ENCODE assay signal across 9 mouse cellular contexts in genomic region chr3:146326743-146327536, GRCm38 (mm10).
DNase-seq lines count a peak whose midpoint lies in the region; ATAC-seq lines count a peak whose summit lies in the region.
"Had no signal": no experiment of that assay in that cellular context is flagged by ENCODE, and none has a peak within 500 bp of the region (broad histone marks: within the 10 kb centered on the region; RNA-seq: fewer than 3 reads in every experiment).

No protein-coding gene starts in this region.

- no peak overlapping the region for H3K4me3 ChIP-seq in lung, embryonic 16.5 days (ENCODE audit: low read length)
- H3K4me3 ChIP-seq in forebrain, embryonic 15.5 days = no peak overlapping the region; the same call in 1 of the 2 replicates
- H3K4me3 ChIP-seq in limb, embryonic 11.5 days (ENCODE audit: low read depth, low read length) = no peak overlapping the region
- no peak overlapping the region for H3K4me3 ChIP-seq in neural tube, embryonic 14.5 days (ENCODE audit: low read depth, low read length)

- no peak overlapping the region for H3K9ac ChIP-seq in lung, embryonic 16.5 days (ENCODE audit: low read length)
- peak overlapping the region; percentile 55; the same call in 1 of the 2 replicates for H3K9ac ChIP-seq in forebrain, embryonic 15.5 days (replicated peaks)
- H3K9ac ChIP-seq in limb, embryonic 11.5 days (ENCODE audit: low read length) = no peak overlapping the region
- no peak overlapping the region for H3K9ac ChIP-seq in neural tube, embryonic 14.5 days (replicated peaks; ENCODE audit: low read depth, low read length)

- H3K4me1 ChIP-seq in lung, embryonic 16.5 days (replicated peaks; ENCODE audit: control insufficient read depth, insufficient read depth, low read length) = peaks cover 13% of the 10 kb centered on the region
- H3K4me1 ChIP-seq in forebrain, embryonic 15.5 days = peaks cover 17% of the 10 kb centered on the region
- H3K4me1 ChIP-seq in limb, embryonic 11.5 days (ENCODE audit: control insufficient read depth, insufficient read depth, low read length) = peaks cover 5% of the 10 kb centered on the region; the same call in 1 of the 2 replicates
- H3K4me1 ChIP-seq in neural tube, embryonic 14.5 days (ENCODE audit: control insufficient read depth, insufficient read depth, low read length) = peaks cover 3% of the 10 kb centered on the region; the same call in 1 of the 2 replicates

- H3K27ac ChIP-seq in lung, embryonic 16.5 days (ENCODE audit: low read length) = no peak overlapping the region
- H3K27ac ChIP-seq in forebrain, embryonic 15.5 days (replicated peaks) = peak overlapping the region; percentile 91; the same call in 1 of the 2 replicates
- no peak overlapping the region for H3K27ac ChIP-seq in limb, embryonic 11.5 days (replicated peaks; ENCODE audit: low read depth, low read length)
- H3K27ac ChIP-seq in neural tube, embryonic 14.5 days (ENCODE audit: low read depth, low read length) = peak overlapping the region; percentile 79

- DNase-seq in lung, adult 18-20 months = no peak
- no peak for DNase-seq in limb, embryonic 11.5 days (ENCODE audit: low spot score)
- no peak for DNase-seq in left cerebral cortex, adult 9 months (ENCODE audit: low spot score in 2 of 2)
- DNase-seq in thymus, postnatal 25 days = no peak
- no peak for DNase-seq in adrenal gland, postnatal 36 days

- no peaks in the 10 kb centered on the region for H3K9me3 ChIP-seq in lung, embryonic 16.5 days (ENCODE audit: control insufficient read depth, low read length)
- no peaks in the 10 kb centered on the region for H3K9me3 ChIP-seq in forebrain, embryonic 15.5 days
- H3K9me3 ChIP-seq in limb, embryonic 11.5 days (ENCODE audit: control insufficient read depth, low read length) = no peaks in the 10 kb centered on the region
- H3K9me3 ChIP-seq in neural tube, embryonic 14.5 days (ENCODE audit: control insufficient read depth, low read length) = no peaks in the 10 kb centered on the region

- ATAC-seq in lung, embryonic 16.5 days (ENCODE audit: low read depth) = no peak
- peak; percentile 27 for ATAC-seq in forebrain, embryonic 15.5 days (replicated peaks)
- ATAC-seq in limb, embryonic 11.5 days (ENCODE audit: insufficient number of reproducible peaks, low FRiP score, low TSS enrichment, low read depth) = no peak
- peak; percentile 24; the same call in 1 of the 2 replicates for ATAC-seq in neural tube, embryonic 14.5 days (ENCODE audit: low read depth)

- H3K4me2 ChIP-seq in lung, embryonic 16.5 days (ENCODE audit: low read depth, low read length) = peak overlapping the region; percentile 56; the same call in 1 of the 2 replicates
- H3K4me2 ChIP-seq in forebrain, embryonic 15.5 days (replicated peaks) = peak overlapping the region; percentile 51
- peak overlapping the region; percentile 65 for H3K4me2 ChIP-seq in limb, embryonic 11.5 days (ENCODE audit: low read depth, severe bottlenecking)
- H3K4me2 ChIP-seq in neural tube, embryonic 14.5 days (ENCODE audit: low read depth, low read length) = peak overlapping the region; percentile 43

- whole genome bisulfite sequencing in lung, embryonic 16.5 days = 43% methylated on average over 14 of the region's 17 CpGs
- 46% methylated on average over 14 of the region's 17 CpGs for WGBS in forebrain, embryonic 15.5 days
- WGBS in limb, embryonic 11.5 days = 42% methylated on average over 16 of the region's 17 CpGs
- 36% methylated on average over 16 of the region's 17 CpGs for WGBS in neural tube, embryonic 14.5 days

- no peaks in the 10 kb centered on the region for H3K27me3 ChIP-seq in lung, embryonic 16.5 days (ENCODE audit: control insufficient read depth, insufficient read depth, low read depth, low read length)
- H3K27me3 ChIP-seq in forebrain, embryonic 15.5 days = no peaks in the 10 kb centered on the region
- H3K27me3 ChIP-seq in limb, embryonic 11.5 days (ENCODE audit: control insufficient read depth, insufficient read depth, low read length) = no peaks in the 10 kb centered on the region
- no peaks in the 10 kb centered on the region for H3K27me3 ChIP-seq in neural tube, embryonic 14.5 days (ENCODE audit: control insufficient read depth, insufficient read depth, low read length)
- H3K27me3 ChIP-seq: Patski had no signal

- H3K36me3 ChIP-seq in lung, embryonic 16.5 days (ENCODE audit: control insufficient read depth, insufficient read depth, low read length) = no peaks in the 10 kb centered on the region
- no peaks in the 10 kb centered on the region for H3K36me3 ChIP-seq in forebrain, embryonic 15.5 days
- H3K36me3 ChIP-seq in limb, embryonic 11.5 days (ENCODE audit: control insufficient read depth, insufficient read depth, low read length) = no peaks in the 10 kb centered on the region
- no peaks in the 10 kb centered on the region for H3K36me3 ChIP-seq in neural tube, embryonic 14.5 days (ENCODE audit: control insufficient read depth, insufficient read depth, low read length)

Comparison
In these comparisons a context has a peak if more than half of its experiments do, and no peak if none do; other contexts are left out.
1. ATAC-seq: peak in forebrain, embryonic 15.5 days (single experiment) and neural tube, embryonic 14.5 days (single experiment); none in lung, embryonic 16.5 days (single experiment) and limb, embryonic 11.5 days (single experiment).
2. H3K27ac ChIP-seq: peak in forebrain, embryonic 15.5 days (single experiment) and neural tube, embryonic 14.5 days (single experiment); none in lung, embryonic 16.5 days (single experiment) and limb, embryonic 11.5 days (single experiment).
3. Peak in every context shown above with its lines, with median percentiles within 50 percentile points of each other: H3K4me2 ChIP-seq.